Mouse (Mus musculus) frontal cortex, postnatal 25 days (tissue): ENCODE data around the gene Zbtb8os.

ENCODE experiments used
- DNase-seq, 2 experiments: peaks; one replicate each; pipeline ENCODE4 v3.0.0; 2022; ENCODE audit warnings: low spot score in 2 of 2

Gene Zbtb8os

DNA sequence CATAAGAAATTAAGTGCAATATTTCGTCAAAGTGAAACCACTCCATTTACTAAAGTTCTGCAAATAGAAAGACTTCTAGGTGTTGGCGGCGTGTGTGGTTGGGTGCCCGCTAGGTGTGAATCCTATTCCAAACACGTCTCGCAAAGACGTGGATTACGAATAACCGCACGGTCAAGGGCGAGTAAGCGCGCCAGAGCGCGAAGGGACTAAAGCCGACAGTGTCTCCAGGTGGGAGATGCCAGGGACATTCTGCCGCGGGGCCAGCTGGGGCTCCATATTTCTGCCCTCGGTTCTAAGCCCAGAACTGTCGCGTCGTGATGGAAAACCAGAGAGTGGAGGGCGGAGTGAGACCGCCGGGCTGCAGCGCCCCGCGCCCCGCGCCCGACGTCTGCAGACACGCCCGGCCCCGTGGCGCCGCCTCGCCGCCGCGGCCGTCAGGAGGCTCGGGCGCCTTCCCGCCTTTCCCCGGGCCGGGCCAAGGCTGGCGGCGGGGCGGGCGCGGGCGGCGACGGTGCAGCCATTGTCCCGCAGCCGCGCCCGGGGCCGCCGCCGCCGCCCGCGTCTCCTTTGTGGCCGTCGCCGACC, 41.6 kb downstream of the Zbtb8os start:
- peak; percentile 18 to 23 for DNase-seq

DNA sequence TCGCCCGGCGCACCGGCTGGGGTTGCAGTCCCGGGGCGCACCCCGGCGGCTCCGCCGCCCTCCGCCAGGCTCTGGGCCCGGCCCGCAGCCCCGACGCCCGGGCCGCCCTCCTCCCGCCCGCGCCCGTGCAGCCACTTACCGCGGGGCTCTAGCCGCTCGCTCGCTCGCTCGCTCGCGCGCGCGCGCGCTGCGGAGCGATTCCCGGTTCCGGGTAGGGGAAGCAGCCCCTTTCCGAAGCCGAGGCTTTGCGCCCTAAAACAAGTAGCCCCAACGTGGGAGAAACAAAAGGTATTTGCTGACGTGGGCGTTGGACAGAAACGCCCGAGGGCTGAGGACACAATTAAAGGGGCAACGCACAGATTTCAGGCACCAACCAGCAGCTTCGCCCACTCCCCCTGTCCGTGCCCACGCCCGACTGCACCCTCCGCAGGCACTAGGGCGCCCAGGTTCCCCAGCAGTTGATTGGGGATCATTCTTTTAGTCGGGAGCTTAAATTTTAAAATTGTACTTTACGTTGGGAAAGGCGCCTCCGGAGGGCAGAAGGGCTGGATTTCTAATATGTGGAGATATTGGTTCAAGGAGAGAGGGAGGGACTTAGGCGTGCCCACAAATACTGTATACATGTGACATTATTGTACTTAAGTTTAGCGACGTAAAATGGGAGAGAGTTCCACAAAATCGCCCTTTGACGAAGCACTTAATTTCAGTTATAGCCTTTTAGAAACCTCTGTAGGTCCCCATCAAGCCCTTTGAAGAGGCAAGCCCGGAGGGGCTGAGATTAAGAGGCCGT, 42.3 kb downstream of the Zbtb8os start, which contains the start of gene Zbtb8a:
Zbtb8a (minus strand) TSS at position 516 of the 790 bp plus-strand sequence.
- peak; percentile 6 to 23 for DNase-seq

DNA sequence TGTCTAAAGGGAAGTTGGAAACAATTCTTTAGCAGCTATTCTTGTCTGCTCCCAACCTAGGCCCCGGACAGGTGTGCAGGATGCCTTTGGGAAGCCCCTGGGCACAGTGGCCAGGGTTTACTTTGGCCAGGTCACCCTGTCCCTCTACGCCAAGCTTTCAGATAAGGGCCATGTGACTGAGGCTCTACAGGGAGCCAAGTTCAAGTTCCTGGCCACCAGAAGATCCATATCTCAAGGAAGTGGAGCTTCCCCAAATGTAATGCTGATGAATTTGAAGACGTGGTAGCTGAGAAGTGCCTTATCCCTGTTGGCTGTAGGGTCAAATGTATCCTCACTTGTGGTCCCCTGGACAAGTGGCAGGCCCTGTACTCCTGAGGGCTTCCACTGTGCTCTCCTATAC, 44.3 kb downstream of the Zbtb8os start:
- DNase-seq = no peak

DNA sequence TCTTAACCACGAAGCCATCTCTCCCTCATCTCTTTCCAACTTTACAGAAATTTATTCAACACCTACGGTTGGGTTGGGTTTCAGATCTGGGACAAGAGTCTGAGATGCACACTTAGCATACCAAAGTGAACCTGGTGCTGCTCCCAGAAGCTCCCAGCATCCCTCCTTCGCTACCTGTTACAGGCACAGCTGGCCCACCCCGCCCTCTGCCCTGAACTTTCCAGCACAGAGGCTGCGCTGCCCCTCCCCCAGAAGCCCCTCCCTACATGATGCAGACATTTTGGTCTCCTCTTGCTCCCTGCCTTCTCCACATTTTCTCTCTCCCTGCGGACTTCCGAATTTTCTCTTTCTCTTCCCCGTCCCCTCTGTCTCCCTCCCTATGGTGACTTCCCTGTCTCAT, 45.7 kb downstream of the Zbtb8os start:
- no peak for DNase-seq

DNA sequence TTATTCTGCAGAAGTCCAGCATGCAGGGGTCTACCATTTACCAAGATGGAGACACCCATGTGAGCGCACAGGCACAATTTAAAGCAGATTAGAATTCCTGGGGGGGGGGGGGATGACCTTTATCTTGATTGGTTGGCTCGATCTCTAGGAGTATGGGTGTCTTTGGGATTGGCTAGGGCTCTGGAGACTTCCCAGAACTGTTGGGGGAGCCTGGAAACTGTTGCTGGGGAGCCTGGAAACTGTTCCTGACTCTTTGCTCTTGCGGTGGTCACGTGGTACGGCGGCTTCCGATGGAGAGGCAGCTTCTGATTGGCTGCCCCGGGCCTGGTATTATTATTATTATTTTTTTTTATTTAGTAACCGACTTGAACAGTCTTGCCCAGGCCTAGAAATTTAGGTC, 46.5 kb downstream of the Zbtb8os start:
- DNase-seq = no peak

DNA sequence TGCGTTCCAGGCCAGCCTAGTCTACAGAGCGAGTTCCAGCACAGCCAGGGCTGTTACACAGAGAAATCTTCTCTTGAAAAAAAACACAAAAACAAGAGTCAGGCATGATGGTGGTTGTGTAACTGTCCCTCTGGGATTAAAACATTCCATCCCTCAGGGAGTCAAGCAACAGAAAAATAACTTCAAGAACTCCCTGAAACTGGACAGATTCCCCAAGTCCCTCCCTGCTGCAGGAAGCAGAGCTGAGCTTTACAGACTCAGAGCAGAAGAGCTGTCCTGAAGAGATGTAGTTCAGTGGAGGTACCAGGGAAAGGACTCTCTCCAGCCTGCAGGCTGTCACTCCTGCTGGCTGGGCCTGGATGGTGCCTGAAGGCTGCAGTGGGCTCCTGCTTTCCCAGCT, 47.0 kb downstream of the Zbtb8os start:
- no peak for DNase-seq

DNA sequence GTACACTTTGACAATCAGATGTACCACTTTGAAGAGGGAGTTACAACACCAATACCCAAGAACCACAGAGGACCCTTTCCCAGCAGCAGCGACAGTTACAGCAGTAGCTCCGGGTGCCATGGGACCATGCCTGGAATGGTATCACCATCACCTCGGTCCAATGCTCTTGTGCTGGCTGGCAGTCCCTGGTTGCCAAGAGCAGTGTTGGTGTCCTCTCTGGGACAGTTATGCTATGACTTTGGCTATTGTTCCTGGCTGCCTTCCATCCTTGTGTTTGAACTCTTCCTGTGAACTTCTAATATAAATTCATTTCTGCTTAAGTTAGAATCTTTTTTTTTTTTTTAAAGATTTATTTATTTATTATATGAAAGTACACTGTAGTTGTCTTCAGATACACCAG, 48.1 kb downstream of the Zbtb8os start:
- DNase-seq = no peak

DNA sequence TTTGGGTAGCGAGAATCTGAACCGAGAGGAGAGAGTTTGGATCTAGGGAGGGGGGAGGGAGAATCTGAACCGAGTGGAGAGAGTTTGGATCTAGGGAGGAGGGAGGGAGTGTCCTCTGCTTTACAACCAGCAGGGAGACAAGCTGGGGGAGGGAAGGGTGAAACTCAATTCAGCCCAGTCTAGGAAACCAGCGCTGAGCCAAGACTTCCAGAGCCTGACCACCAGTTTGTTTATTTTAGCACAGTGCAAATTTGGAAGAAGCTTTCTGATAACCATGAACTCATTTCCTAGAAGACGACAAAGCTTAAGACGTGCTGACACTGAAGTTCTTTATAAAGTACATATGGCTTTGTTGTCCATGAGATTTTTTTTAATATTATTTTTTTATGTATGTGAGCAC, 48.9 kb downstream of the Zbtb8os start:
- DNase-seq = no peak

DNA sequence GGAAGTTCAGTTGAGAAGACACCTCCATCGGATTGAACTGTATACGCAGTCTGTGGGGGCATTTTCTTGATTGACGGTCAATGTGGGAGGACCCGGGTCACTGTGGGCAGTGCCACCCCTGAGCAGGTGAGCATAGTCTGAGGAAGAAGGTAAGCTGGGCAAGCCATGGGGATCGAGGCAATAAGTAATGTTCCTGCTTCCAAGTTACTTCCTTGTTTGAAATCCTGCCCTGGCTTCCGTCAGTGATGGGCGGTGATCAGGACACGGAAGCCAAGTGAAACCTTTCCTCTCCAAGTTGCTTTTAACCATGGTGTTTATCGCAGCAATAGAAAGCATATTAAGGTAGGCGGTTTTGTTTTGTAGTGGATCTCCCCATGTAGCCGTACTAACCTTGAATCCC, 50.2 kb downstream of the Zbtb8os start:
- DNase-seq = no peak

DNA sequence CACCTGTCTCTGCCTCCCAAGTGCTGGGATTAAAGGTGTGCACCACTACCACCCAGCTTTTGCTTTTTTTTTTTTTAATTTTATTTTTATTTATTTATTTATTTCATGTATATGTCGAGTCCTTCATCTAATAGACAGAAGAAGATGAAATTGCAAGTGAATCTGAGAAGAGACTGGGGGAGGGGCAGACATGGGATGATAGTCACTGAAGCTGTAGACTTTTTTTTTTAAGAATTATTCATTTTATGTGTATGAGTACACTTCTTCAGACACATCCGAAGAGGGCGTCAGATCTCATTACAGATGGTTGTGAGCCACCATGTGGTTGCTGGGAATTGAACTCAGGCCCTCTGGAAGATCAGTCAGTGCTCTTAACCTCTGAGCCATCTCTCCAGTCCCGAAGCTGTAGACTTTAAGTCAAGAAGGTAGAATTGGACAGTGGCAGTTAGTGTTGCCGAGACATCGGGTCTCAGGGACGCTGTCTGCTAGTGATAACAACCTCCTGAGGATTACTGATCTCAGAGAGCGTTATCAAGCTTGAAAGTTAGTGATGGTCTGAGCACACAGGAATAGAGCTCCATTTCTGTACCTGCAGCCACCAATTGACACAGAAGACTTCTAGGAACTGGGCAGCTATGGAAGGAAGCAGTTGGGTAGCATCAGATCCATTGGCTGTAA, 50.9 kb downstream of the Zbtb8os start:
- DNase-seq = no peak

DNA sequence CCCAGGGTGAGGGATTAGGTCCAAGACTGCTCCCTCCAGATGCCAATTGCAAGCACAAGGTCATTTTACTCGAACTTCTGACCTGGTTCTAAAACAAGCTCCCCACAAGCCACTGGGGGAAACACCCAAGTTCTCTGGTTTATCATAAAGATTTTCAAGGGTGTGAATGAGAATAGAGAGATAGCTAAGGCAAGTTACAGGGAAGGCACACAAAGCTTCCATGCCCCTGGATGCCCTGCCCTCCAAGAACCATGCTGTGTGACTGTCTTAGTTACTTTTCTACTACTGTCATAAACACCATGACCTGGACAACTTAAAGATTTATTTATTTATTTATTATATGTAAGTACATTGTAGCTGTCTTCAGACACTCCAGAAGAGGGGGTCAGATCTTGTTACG, 51.5 kb downstream of the Zbtb8os start:
- DNase-seq = no peak

DNA sequence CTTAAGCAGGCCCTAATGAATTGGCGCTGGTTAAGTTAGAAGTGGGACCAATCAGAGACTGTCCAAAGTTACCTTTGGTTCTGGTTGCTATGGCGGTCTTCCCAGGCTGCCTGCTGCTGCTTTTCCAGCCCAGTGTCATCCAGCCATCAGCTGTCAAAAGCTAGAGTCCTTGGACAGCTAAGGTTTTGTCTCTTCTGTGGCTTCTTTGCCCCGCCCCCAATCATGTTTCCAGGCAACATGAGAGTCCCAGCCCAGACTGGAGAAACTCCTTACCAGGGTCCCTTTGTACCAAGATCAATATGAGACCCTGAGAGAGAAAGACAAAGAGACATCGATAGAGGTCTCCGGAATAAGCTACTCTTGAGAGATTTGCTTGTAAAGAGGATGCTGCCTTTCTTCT, 52.9 kb downstream of the Zbtb8os start:
- no peak for DNase-seq

DNA sequence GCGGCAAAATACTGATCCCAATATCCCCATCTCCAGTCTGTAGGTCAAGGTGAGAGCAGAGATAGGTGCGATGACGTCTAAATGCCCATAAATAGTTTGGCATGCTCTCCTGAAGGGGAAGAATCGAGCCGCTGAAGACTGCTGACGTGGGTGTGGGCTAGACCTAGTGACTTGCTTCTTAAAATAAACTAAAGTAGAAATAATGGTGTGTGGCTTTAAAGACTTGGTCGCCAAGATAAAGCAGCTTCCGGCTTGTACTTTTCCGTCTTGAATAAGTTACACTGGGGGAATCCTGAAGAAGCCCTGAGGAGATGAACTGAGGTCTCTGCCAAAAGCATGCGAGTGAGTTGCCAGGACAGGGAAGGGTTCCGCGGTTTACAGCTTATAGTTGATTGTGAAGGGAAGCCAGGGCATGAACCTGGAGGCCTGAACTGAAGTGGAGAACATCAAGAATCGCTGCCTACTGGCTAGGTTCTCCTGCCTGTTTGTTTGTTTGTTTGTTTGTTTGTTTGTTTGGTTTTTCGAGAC, 54.8 kb downstream of the Zbtb8os start:
- DNase-seq = no peak

DNA sequence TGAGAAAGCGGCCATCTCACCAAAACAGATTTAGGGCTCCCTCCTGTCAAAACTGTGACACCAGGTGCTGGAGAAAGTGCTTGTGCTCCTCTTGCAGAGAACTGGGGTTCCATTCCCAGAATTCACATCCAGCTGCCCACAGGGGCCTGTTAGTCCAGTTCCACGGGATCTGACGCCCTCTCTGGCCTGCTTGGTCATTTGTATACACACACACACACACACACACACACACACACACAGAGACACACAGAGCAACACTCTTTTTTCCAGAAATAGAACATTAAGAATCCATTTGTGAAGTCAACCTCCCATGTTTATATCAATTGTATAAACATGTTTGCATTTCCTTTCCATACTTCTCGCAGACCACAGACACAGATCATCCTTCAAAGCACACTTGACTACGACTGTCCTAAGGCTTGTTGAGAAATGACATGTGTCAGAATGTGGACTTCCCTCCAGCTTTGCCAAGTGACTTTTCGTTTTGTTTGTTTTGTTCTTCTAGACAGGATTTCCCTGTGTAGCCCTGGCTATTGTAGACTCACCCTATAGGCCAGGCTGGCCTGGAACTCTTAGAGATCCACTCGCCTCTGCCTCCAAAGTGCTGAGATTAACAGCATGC, 55.6 kb downstream of the Zbtb8os start:
- no peak for DNase-seq

DNA sequence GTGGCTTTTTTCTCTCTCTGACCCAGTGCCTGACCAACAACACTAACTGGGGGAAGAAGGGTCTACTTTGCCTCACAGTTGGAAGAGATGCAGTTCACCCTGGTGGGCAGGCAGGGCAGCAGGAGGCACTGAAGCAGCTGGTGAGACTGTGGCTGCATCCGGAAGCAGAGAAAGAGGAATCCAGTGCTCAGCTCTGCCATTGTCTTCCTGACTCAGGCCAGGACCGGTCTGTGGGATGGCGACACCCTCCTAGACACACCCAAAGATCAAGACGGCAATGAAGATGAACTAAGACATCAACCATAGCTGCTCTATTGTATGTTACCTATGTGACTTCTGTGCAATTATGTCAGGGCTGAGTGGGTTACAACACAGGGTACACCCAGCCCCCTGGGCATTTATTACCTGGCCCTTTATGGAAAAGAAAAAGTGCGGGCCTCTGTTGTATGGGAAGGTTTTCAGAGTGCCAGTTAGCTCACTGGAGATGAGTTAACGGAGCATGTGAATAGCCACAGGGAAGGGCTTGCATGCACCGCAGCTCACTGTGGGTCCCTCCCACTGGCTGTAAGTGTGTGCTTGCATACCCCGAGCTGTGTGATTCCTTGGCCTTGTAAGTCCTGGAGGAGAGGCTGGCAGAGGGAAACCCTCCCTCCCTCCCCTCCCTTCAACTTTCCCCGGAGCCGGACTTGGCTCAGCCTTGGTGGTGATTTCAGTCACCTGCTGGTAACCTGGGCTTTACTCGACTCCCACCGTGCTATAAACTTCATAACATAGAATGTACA, 58.8 kb downstream of the Zbtb8os start:
- DNase-seq = no peak

DNA sequence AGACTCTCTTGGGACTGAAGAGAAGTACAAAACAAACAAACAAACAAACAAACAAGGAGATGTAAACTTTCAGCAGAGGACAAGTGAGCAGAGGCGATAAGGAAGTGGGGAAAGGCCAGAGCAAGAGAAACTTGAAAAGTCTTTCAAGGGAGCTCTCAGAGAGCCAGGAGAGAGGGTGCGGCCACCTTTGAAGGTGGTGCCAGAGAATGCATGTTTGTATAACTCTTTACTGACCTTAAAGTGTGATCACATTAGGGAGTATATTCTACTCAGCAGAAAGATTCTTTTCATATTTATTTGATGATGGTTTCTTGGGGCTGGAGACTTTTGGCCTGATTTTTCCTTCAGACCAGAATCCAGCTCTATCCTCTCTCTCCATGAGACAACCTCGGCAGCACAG, 61.5 kb downstream of the Zbtb8os start:
- no peak for DNase-seq

DNA sequence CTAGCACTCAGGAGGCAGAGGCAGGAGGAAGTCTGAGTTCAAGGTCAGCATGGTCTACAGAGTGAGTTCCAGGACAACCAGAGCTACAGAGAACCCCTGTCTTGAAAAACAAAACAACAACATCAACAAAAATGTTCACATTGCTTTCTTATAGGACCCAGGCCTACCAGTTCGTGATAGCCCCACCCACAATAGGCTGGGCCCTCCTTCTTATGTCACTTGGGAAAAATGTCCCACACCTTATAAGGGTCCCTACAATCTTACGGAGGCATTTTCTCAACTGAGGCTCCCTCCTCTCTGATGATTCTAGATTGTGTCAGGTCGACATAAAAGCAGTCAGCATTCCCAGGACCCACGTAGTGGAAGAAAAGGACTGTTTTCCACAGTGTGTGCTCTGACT, 64.3 kb downstream of the Zbtb8os start:
- no peak for DNase-seq
